Mouse (Mus musculus) erythroid progenitor cell, adult 5-6 weeks (primary cell): ENCODE measurements around the gene Khdc4. TPM values are rescaled to one million over a fixed set of nuclear protein-coding genes. Genes with fewer than 3 reads are reported as not detected.

Experiments used
- ATAC-seq: replicated peaks from 2 replicates; pipeline ENCODE4 v1.8.0; 2016; ENCODE audit warnings: moderate number of reproducible peaks, mild to moderate bottlenecking, moderate TSS enrichment, inconsistent platforms; ENCODE audit not compliant: poor library complexity, low FRiP score, severe bottlenecking
- total RNA-seq, 2 experiments: library from RNA; stranded (forward) in 1 of 2; stranded (reverse) in 1 of 2; fragments of 150-400 nt in 1 of 2; fragments of 186-747, 209-891 nt in 1 of 2; gene quantifications; 2 replicates each; pipeline versions ENCODE4 v1.2.3 to v1.2.4; 2015 to 2017; ENCODE audit warnings: low replicate concordance in 2 of 2

The Khdc4 gene
- total RNA-seq (2015; ENCODE audit: low replicate concordance) (56.9 and 69.2 TPM in 2 replicates), total RNA-seq (2017; ENCODE audit: low replicate concordance) (37.8 and 62.8 TPM in 2 replicates)

DNA sequence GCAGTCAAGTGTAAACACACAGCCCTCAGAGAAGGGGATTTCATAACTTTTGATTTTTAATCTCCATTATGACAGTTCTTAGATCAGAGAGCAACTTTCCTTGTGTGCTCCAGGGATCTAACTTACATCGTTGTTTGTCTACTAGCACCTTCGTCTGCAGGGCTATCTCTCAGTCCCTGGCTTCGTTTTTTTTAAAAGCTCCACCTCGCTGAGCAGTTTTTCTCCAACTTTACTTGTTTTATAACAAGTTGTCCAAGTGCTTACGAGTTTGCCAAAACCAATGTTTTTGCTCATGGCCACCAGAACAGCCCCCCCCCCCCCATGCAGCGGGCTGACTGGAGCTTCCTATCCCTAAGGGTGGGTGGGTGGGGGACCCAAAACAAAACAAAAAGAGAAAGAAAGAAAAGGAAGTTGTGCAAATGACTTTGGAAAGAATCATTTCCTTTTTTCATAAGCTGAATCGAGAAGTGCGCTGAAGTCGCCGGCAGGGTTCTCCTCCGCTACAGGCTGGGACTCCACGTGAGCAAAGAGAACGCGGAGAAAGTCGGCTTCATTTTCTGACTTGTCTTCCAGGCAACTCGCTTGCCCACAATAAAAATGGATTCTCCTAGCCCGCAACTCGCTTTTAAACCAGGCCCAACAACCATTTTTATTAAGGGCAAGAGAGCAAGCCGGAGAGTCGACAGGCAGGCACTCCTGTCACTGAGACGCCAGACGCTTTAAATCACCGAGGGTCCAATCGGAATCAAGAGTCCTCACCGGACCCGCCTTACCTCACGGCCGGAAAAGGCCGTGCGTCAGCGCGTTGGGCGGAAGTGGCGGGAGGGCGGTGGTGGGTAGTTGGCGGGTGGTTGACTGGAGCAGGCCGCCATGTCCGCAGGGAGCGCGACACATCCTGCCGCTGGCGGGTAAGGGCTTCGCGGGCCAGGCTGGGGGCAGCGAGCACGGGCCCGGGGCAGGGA lies at the start of gene Khdc4:
Gene Khdc4 (plus strand): TSS at position 824 of the 962 bp plus-strand sequence.
- peak; percentile 100 for ATAC-seq

GRCm38 (mm10) chr3:88636555-88636986 lies 49.0 kb upstream of the Khdc4 start:
- ATAC-seq = no peak

DNA sequence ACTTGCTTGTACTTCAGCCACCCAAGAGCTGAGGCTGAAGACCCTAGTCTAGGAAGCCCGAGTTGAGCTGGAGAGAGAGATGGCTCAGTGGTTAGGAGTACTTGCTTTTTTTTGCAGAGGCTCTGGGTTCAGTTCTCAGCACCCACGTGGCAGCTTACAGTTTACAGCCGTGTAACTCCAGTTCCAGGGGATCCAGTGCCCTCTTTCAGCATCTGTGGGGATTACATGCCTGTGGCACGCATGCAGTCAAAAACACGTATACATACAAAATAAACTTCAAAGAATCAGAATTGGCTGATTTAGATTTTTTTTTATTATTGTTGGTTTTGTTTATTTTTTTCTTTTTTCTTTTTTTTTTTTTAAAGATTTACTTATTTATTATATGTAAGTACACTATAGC lies 48.5 kb upstream of the Khdc4 start:
- ATAC-seq = no peak

DNA sequence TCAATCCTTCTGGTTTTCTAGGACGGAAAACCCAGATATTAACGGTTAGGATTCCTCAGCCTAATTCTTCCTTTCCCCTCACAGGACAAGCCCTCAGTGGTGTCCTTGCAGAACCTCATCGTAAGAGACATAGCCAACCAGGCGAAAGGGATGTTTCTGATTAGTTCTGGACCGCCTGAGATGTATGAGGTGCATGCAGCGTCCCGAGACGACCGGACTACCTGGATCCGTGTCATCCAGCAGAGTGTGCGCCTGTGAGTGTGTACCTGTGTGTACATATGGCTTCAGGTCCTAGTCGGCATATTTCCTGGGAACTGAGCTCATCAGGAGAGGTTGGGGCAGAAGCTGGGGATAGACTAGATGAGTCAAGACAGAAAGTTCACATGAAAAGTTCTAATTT lies 46.4 kb upstream of the Khdc4 start:
- no peak for ATAC-seq

DNA sequence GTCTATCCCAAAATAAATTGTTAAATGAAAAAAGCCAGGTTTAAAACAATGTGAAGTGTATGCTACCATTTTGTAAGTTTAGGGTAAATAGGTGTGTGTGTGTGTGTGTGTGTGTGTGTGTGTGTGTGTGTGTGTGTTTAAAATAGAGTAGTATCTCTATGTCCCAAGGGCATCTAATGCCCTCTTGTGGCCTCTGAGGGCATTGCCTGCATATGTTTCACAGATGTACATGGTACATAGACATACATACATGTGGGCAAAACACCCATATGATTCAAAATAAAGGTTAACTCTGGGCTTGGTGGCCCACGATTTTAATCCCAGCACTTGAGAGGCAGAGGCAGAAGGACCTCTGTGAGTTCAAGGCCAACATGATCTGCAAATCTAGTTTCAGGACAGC lies 44.9 kb upstream of the Khdc4 start:
- peak; percentile 70; the same call in 1 of the 2 replicates for ATAC-seq

DNA sequence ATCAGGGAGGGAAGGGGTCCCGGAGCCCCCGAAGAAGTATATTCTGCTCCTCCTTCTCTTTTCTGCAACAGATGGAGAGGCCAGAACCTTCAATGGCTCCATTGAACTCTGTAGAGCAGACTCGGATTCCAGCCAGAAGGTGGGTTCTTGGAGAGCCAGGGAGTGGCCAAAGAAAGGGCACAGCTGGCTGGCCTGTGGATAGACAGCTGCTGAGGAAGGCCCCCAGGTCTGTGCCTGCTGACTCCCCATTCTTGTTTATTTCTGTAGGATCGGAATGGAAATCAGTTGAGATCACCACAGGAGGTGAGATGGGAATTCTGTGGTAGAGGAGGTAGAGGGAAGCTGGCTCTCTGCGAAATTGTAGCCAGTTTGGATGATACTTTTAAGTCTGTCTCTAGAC lies 42.5 kb upstream of the Khdc4 start:
- ATAC-seq = no peak

GRCm38 (mm10) chr3:88645937-88646336 lies 39.7 kb upstream of the Khdc4 start:
- ATAC-seq = no peak

- no peak for ATAC-seq
Measured at GRCm38 (mm10) chr3:88646426-88646995, 39.1 kb upstream of the Khdc4 start.

DNA sequence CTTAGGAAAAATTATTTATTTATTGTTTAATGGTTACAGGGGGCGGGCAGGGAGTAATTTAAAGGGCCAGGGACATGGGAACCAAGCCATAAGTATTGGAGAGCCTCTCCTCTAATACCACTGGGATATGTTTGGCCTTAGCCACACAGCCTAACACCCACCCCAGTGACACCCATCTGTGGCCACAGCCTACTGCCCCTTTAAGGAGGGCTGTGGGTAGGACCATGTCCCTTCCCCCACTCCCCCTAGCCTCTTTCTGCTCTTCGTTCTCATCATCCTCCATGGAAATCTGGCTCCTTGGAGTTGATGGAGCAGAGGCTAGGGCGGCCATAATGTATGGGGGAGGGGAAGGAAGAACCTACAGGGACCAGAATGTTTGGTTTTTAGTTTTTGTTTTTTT lies 38.5 kb upstream of the Khdc4 start:
- no peak for ATAC-seq

- ATAC-seq = no peak
Measured at GRCm38 (mm10) chr3:88647779-88648413, 37.7 kb upstream of the Khdc4 start.

GRCm38 (mm10) chr3:88648452-88649168 lies 37.0 kb upstream of the Khdc4 start:
- ATAC-seq = no peak

- no peak for ATAC-seq
Measured at GRCm38 (mm10) chr3:88649186-88649585, 36.4 kb upstream of the Khdc4 start.

GRCm38 (mm10) chr3:88649967-88650366 lies 35.6 kb upstream of the Khdc4 start:
- ATAC-seq = no peak

DNA sequence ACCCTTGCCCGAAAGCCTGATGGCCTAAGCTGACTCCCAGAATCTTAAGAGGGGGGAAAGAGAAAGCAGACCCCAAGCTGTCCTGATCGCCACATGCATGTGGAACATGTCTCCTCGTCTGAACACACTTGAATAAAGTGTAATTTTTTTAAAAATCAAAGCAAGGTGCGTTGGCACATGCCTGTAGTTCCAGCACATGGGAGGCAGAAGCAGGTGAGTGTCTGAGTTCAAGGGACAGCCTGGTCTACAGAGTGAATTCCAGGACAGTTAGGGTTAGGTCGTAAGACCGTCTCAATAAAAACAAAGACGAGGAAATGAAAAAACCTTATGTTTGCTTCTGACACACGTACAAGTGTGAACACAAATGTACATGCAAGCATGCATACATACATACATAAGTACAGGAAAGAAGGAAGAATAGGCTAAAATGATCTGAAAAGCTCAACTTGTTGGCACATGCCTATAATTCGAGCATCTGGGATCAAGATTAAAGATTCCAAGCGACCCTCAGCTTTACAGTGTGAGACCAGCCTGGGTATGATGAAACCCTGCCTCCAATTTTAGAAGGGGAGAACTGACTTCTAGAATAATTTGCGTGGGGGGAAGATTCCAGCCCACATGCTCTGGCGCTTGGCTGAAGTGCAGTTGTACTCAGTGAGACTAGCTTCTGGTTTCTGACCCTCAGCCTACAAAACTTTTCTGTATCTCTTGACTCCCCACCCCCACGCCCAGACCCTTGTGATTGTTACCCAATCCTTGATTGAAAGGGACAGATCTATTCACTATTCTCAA lies 34.7 kb upstream of the Khdc4 start:
- ATAC-seq = no peak

- ATAC-seq = no peak
Measured at GRCm38 (mm10) chr3:88651669-88652618, 33.7 kb upstream of the Khdc4 start.

- ATAC-seq = no peak
Measured at GRCm38 (mm10) chr3:88652846-88653515, 32.6 kb upstream of the Khdc4 start, which contains the start of gene Rxfp4. Rxfp4 (minus strand) TSS chr3:88653142.
